ENCODE assay signal across 8 mouse cellular contexts in genomic region chrX:73785666-73786065, GRCm38 (mm10). TPM values are rescaled to one million over a fixed set of nuclear protein-coding genes. Genes with fewer than 3 reads are reported as not detected.
DNase-seq lines count a peak whose midpoint lies in the region; ATAC-seq and TF ChIP-seq lines count a peak whose summit lies in the region.

No protein-coding gene starts in this region.

- DNase-seq in right cerebral cortex, adult 18-20 months = no peak
- DNase-seq in right cerebral cortex, adult 2 months (ENCODE audit: low spot score in 2 of 2) = no peak
- no peak for DNase-seq in c-Kit-positive CD71-positive TER-119-positive erythroid progenitor cells, embryonic 14.5 days (ENCODE audit: low spot score)

- peaks cover 52% of the 10 kb centered on the region for H3K36me3 ChIP-seq in erythroblast, embryonic 14.5 days (ENCODE audit: control insufficient read depth)
- H3K36me3 ChIP-seq in hindbrain, embryonic 13.5 days = peaks cover 20% of the 10 kb centered on the region
- peaks cover 1% of the 10 kb centered on the region for H3K36me3 ChIP-seq in liver, embryonic 16.5 days (ENCODE audit: control insufficient read depth, insufficient read depth)

- peak overlapping the region; percentile 73 for H3K9ac ChIP-seq in hindbrain, embryonic 13.5 days
- H3K9ac ChIP-seq in liver, embryonic 16.5 days (ENCODE audit: low read depth, low read length) = peak overlapping the region; percentile 80

- H3K4me2 ChIP-seq in hindbrain, embryonic 13.5 days = peak overlapping the region; percentile 64
- peak overlapping the region; percentile 69 for H3K4me2 ChIP-seq in liver, embryonic 16.5 days (ENCODE audit: low read depth, low read length)

- H3K9me3 ChIP-seq in erythroblast, embryonic 14.5 days (ENCODE audit: control insufficient read depth, low read length) = peaks cover 13% of the 10 kb centered on the region
- H3K9me3 ChIP-seq in hindbrain, embryonic 13.5 days = no peaks in the 10 kb centered on the region
- no peaks in the 10 kb centered on the region for H3K9me3 ChIP-seq in liver, embryonic 16.5 days (replicated peaks; ENCODE audit: control insufficient read depth, low read length)

- no peak overlapping the region; the same call in 1 of the 2 replicates for H3K27ac ChIP-seq in bone marrow, adult 2 months (ENCODE audit: control insufficient read depth, insufficient read depth, low read depth, low read length, poor library complexity)
- peak overlapping the region; percentile 89 for H3K27ac ChIP-seq in hindbrain, embryonic 13.5 days
- peak overlapping the region; percentile 90 for H3K27ac ChIP-seq in liver, embryonic 16.5 days (ENCODE audit: low read length)

- H3K27me3 ChIP-seq in erythroblast, embryonic 14.5 days (ENCODE audit: control insufficient read depth) = peaks cover 12% of the 10 kb centered on the region
- no peaks in the 10 kb centered on the region for H3K27me3 ChIP-seq in hindbrain, embryonic 13.5 days
- H3K27me3 ChIP-seq in liver, embryonic 16.5 days (ENCODE audit: control insufficient read depth, insufficient read depth, low read depth, low read length) = no peaks in the 10 kb centered on the region

- no peak for ATAC-seq in erythroblast, adult 5-6 weeks (replicated peaks; ENCODE audit: low FRiP score, poor library complexity, severe bottlenecking)
- ATAC-seq in hindbrain, embryonic 13.5 days (ENCODE audit: low FRiP score) = no peak
- ATAC-seq in liver, embryonic 16.5 days (ENCODE audit: low read depth) = no peak

- no peak for TF ChIP-seq POLR2A in bone marrow, adult 2 months (IDR thresholded peaks at IDR 0.05; ENCODE audit: borderline replicate concordance, control insufficient read depth, low read depth, low read length)

- no peak for TF ChIP-seq CTCF in bone marrow, adult 2 months (IDR thresholded peaks at IDR 0.05; ENCODE audit: control insufficient read depth, insufficient read depth, low read length)

- H3K4me3 ChIP-seq in erythroblast, embryonic 14.5 days (replicated peaks) = peak overlapping the region; percentile 91
- H3K4me3 ChIP-seq in bone marrow, adult 2 months (replicated peaks; ENCODE audit: control insufficient read depth, low read depth, low read length) = peak overlapping the region; percentile 87
- peak overlapping the region; percentile 55 for H3K4me3 ChIP-seq in hindbrain, embryonic 13.5 days
- peak overlapping the region; percentile 74 for H3K4me3 ChIP-seq in liver, embryonic 16.5 days (ENCODE audit: low read depth, low read length)

- peaks cover 35% of the 10 kb centered on the region for H3K4me1 ChIP-seq in erythroblast, embryonic 14.5 days (ENCODE audit: control insufficient read depth)
- no peaks in the 10 kb centered on the region; the same call in 1 of the 2 replicates for H3K4me1 ChIP-seq in bone marrow, adult 2 months (ENCODE audit: control insufficient read depth, insufficient read depth, low read length)
- peaks cover 31% of the 10 kb centered on the region for H3K4me1 ChIP-seq in hindbrain, embryonic 13.5 days (replicated peaks)
- H3K4me1 ChIP-seq in liver, embryonic 16.5 days (ENCODE audit: control insufficient read depth, low read depth, low read length) = peaks cover 3% of the 10 kb centered on the region

RNA-seq across cellular contexts. Expression of gene Idh3g, which starts 1.0 kb away (rescaled TPM):
- 4.3 and 5.1 TPM in 2 replicates for polyA plus RNA-seq in erythroblast, embryonic 14.5 days (2012)
- total RNA-seq in erythroblast, adult 5-6 weeks (2015; ENCODE audit: low replicate concordance) = 74.8 and 98.4 TPM in 2 replicates
- 62.6 and 62.9 TPM in 2 replicates for total RNA-seq in erythroblast, adult 5-6 weeks (2017; ENCODE audit: low replicate concordance)
- polyA plus RNA-seq in bone marrow, adult 2 months (2011; ENCODE audit: insufficient read depth, insufficient read length, low replicate concordance, missing spikeins) = 56.6 and 111 TPM in 2 replicates
- polyA plus RNA-seq in hindbrain, embryonic 13.5 days (2015; fragmentation: Nextera tagmentation; extraction: Ambion mirVana) = 223 and 228 TPM in 2 replicates
- 111 and 112 TPM in 2 replicates for polyA plus RNA-seq in liver, embryonic 16.5 days (2015; fragmentation: Nextera tagmentation; extraction: Ambion mirVana)

RNA-seq across cellular contexts. Expression of gene Ssr4, which starts 1.2 kb away (rescaled TPM):
- 2.6 and 3.5 TPM in 2 replicates for polyA plus RNA-seq in erythroblast, embryonic 14.5 days (2012)
- total RNA-seq in erythroblast, adult 5-6 weeks (2015; ENCODE audit: low replicate concordance) = 86.9 and 180 TPM in 2 replicates
- total RNA-seq in erythroblast, adult 5-6 weeks (2017; ENCODE audit: low replicate concordance) = 44.0 and 61.8 TPM in 2 replicates
- polyA plus RNA-seq in bone marrow, adult 2 months (2011; ENCODE audit: insufficient read depth, insufficient read length, low replicate concordance, missing spikeins) = 47.8 and 107 TPM in 2 replicates
- polyA plus RNA-seq in hindbrain, embryonic 13.5 days (2015; fragmentation: Nextera tagmentation; extraction: Ambion mirVana) = 147 and 149 TPM in 2 replicates
- 158 and 167 TPM in 2 replicates for polyA plus RNA-seq in liver, embryonic 16.5 days (2015; fragmentation: Nextera tagmentation; extraction: Ambion mirVana)

RNA-seq across cellular contexts. Expression of gene Srpk3, which starts 11.5 kb away (rescaled TPM):
- not detected in 2 replicates for polyA plus RNA-seq in erythroblast, embryonic 14.5 days (2012)
- not detected in 2 replicates for total RNA-seq in erythroblast, adult 5-6 weeks (2015; ENCODE audit: low replicate concordance)
- total RNA-seq in erythroblast, adult 5-6 weeks (2017; ENCODE audit: low replicate concordance) = not detected in 2 replicates
- 26.5 and 49.6 TPM in 2 replicates for polyA plus RNA-seq in bone marrow, adult 2 months (2011; ENCODE audit: insufficient read depth, insufficient read length, low replicate concordance, missing spikeins)
- polyA plus RNA-seq in hindbrain, embryonic 13.5 days (2015; fragmentation: Nextera tagmentation; extraction: Ambion mirVana) = 1.7 and 2.2 TPM in 2 replicates
- polyA plus RNA-seq in liver, embryonic 16.5 days (2015; fragmentation: Nextera tagmentation; extraction: Ambion mirVana) = 1.1 and 2.9 TPM in 2 replicates

RNA-seq across cellular contexts. Expression of gene Plxnb3, which starts 28.8 kb away (rescaled TPM):
- not detected in 2 replicates for polyA plus RNA-seq in erythroblast, embryonic 14.5 days (2012)
- total RNA-seq in erythroblast, adult 5-6 weeks (2015; ENCODE audit: low replicate concordance) = not detected in 2 replicates
- total RNA-seq in erythroblast, adult 5-6 weeks (2017; ENCODE audit: low replicate concordance) = 0.77 and 0.84 TPM in 2 replicates
- 0.32 TPM in 1 of 2 replicates, not detected in the other for polyA plus RNA-seq in bone marrow, adult 2 months (2011; ENCODE audit: insufficient read depth, insufficient read length, low replicate concordance, missing spikeins)
- 0.26 and 0.29 TPM in 2 replicates for polyA plus RNA-seq in hindbrain, embryonic 13.5 days (2015; fragmentation: Nextera tagmentation; extraction: Ambion mirVana)
- polyA plus RNA-seq in liver, embryonic 16.5 days (2015; fragmentation: Nextera tagmentation; extraction: Ambion mirVana) = 0.23 and 0.47 TPM in 2 replicates

RNA-seq across cellular contexts. Expression of gene Pdzd4, which starts 39.1 kb away (rescaled TPM):
- polyA plus RNA-seq in erythroblast, embryonic 14.5 days (2012) = 0.02 TPM in 1 of 2 replicates, not detected in the other
- total RNA-seq in erythroblast, adult 5-6 weeks (2015; ENCODE audit: low replicate concordance) = 1.5 TPM in 1 of 2 replicates, not detected in the other
- total RNA-seq in erythroblast, adult 5-6 weeks (2017; ENCODE audit: low replicate concordance) = 0.28 TPM in 1 of 2 replicates, not detected in the other
- 2.2 and 4.7 TPM in 2 replicates for polyA plus RNA-seq in bone marrow, adult 2 months (2011; ENCODE audit: insufficient read depth, insufficient read length, low replicate concordance, missing spikeins)
- 3.7 and 4.1 TPM in 2 replicates for polyA plus RNA-seq in hindbrain, embryonic 13.5 days (2015; fragmentation: Nextera tagmentation; extraction: Ambion mirVana)
- 0.02 and 0.08 TPM in 2 replicates for polyA plus RNA-seq in liver, embryonic 16.5 days (2015; fragmentation: Nextera tagmentation; extraction: Ambion mirVana)

Comparison
In these comparisons a context has a peak if more than half of its experiments do, and no peak if none do; other contexts are left out.
1. RNA of gene Ssr4, which starts 1.2 kb away (polyA plus RNA-seq): 158 to 167 TPM in liver, embryonic 16.5 days, 147 to 149 TPM in hindbrain, embryonic 13.5 days and 47.8 to 107 TPM in bone marrow, adult 2 months; 2.6 to 3.5 TPM in erythroblast, embryonic 14.5 days; every median in the first group is over 10 times any median in the second.
2. Peak in every context shown above with its lines, with median percentiles within 50 percentile points of each other: H3K4me3 ChIP-seq.